Mouse (Mus musculus): ENCODE data around the gene Dclk3. TPM values are rescaled to one million over a fixed set of nuclear protein-coding genes. Genes with fewer than 3 reads are reported as not detected.

Dclk3 gene
- total RNA-seq, 2 experiments from 2014 or later: not detected

GRCm38 (mm10) chr9:111429363-111429750 is 9.5 kb upstream of the Dclk3 start:
- ATAC-seq (replicated peaks; ENCODE audit: low FRiP score, poor library complexity, severe bottlenecking): no peak

GRCm38 (mm10) chr9:111435429-111435828 is 3.5 kb upstream of the Dclk3 start:
- ATAC-seq (replicated peaks; ENCODE audit: low FRiP score, poor library complexity, severe bottlenecking): no peak

GRCm38 (mm10) chr9:111439836-111440201 is 938 bp downstream of the Dclk3 start:
- ATAC-seq (replicated peaks; ENCODE audit: low FRiP score, poor library complexity, severe bottlenecking): no peak

- ATAC-seq (replicated peaks; ENCODE audit: low FRiP score, poor library complexity, severe bottlenecking): no peak
These were observed 1.6 kb downstream of the Dclk3 start for GRCm38 (mm10) chr9:111440446-111440845.

- ATAC-seq (replicated peaks; ENCODE audit: low FRiP score, poor library complexity, severe bottlenecking): no peak
These were observed 2.3 kb downstream of the Dclk3 start for GRCm38 (mm10) chr9:111441151-111441550.

- no peak for ATAC-seq (replicated peaks; ENCODE audit: low FRiP score, poor library complexity, severe bottlenecking)
These were observed 7.3 kb downstream of the Dclk3 start for GRCm38 (mm10) chr9:111446204-111446603.

GRCm38 (mm10) chr9:111448976-111449375 is 10.1 kb downstream of the Dclk3 start:
- ATAC-seq (replicated peaks; ENCODE audit: low FRiP score, poor library complexity, severe bottlenecking): no peak

- ATAC-seq (replicated peaks; ENCODE audit: low FRiP score, poor library complexity, severe bottlenecking): no peak
These were observed 11.0 kb downstream of the Dclk3 start for GRCm38 (mm10) chr9:111449880-111450279.

- ATAC-seq (replicated peaks; ENCODE audit: low FRiP score, poor library complexity, severe bottlenecking): no peak
These were observed 12.0 kb downstream of the Dclk3 start for GRCm38 (mm10) chr9:111450853-111451404.

GRCm38 (mm10) chr9:111453895-111454294 is 15.0 kb downstream of the Dclk3 start:
- no peak for ATAC-seq (replicated peaks; ENCODE audit: low FRiP score, poor library complexity, severe bottlenecking)

- ATAC-seq (replicated peaks; ENCODE audit: low FRiP score, poor library complexity, severe bottlenecking): no peak
These were observed 18.5 kb downstream of the Dclk3 start for GRCm38 (mm10) chr9:111457176-111457935.

- no peak for ATAC-seq (replicated peaks; ENCODE audit: low FRiP score, poor library complexity, severe bottlenecking)
These were observed 19.0 kb downstream of the Dclk3 start for GRCm38 (mm10) chr9:111457936-111458310.

- ATAC-seq (replicated peaks; ENCODE audit: low FRiP score, poor library complexity, severe bottlenecking): no peak
These were observed 20.6 kb downstream of the Dclk3 start for GRCm38 (mm10) chr9:111459466-111459865.

- no peak for ATAC-seq (replicated peaks; ENCODE audit: low FRiP score, poor library complexity, severe bottlenecking)
These were observed 21.4 kb downstream of the Dclk3 start for GRCm38 (mm10) chr9:111460201-111460814.

GRCm38 (mm10) chr9:111461415-111462103 is 22.7 kb downstream of the Dclk3 start:
- no peak for ATAC-seq (replicated peaks; ENCODE audit: low FRiP score, poor library complexity, severe bottlenecking)

- no peak for ATAC-seq (replicated peaks; ENCODE audit: low FRiP score, poor library complexity, severe bottlenecking)
These were observed 26.8 kb downstream of the Dclk3 start for GRCm38 (mm10) chr9:111465666-111466065.

- no peak for ATAC-seq (replicated peaks; ENCODE audit: low FRiP score, poor library complexity, severe bottlenecking)
These were observed 35.0 kb downstream of the Dclk3 start for GRCm38 (mm10) chr9:111473686-111474457.

GRCm38 (mm10) chr9:111474458-111474745 is 35.5 kb downstream of the Dclk3 start:
- no peak for ATAC-seq (replicated peaks; ENCODE audit: low FRiP score, poor library complexity, severe bottlenecking)

- no peak for ATAC-seq (replicated peaks; ENCODE audit: low FRiP score, poor library complexity, severe bottlenecking)
These were observed 36.4 kb downstream of the Dclk3 start for GRCm38 (mm10) chr9:111475281-111475680.

- ATAC-seq (replicated peaks; ENCODE audit: low FRiP score, poor library complexity, severe bottlenecking): no peak
These were observed 37.1 kb downstream of the Dclk3 start for GRCm38 (mm10) chr9:111475973-111476372.
